Mouse (Mus musculus) embryonic fibroblast, embryonic 13.5 days (primary cell): ENCODE results near the gene Fam178b. TPM values are rescaled to one million over a fixed set of nuclear protein-coding genes. Genes with fewer than 3 reads are reported as not detected.
"Not testable (repeated sequence)": the region's sequence is repeated elsewhere in the genome, so short reads cannot be mapped to it uniquely, and the experiment has no call there.

Experiments
- H3K27ac ChIP-seq: 2 replicates; pipeline ENCODE4 v1.5.1; 2012; ENCODE audit warnings: low read length, control low read depth, inconsistent platforms; ENCODE audit not compliant: insufficient read depth
- H3K4me1 ChIP-seq: 2 replicates; pipeline ENCODE4 v1.6.1; 2011; ENCODE audit warnings: low read length; ENCODE audit not compliant: control insufficient read depth, insufficient read depth
- H3K4me3 ChIP-seq: 2 replicates; pipeline ENCODE4 v1.5.1; 2011; ENCODE audit warnings: mild to moderate bottlenecking, control low read depth, low read length; ENCODE audit not compliant: insufficient read depth
- CTCF ChIP-seq: IDR thresholded peaks from 2 replicates; pipeline ENCODE4 v1.5.1; 2011; ENCODE audit warnings: mild to moderate bottlenecking, control low read depth, low read length, moderate library complexity, borderline replicate concordance; ENCODE audit not compliant: insufficient read depth
- POLR2A ChIP-seq: IDR thresholded peaks from 2 replicates; pipeline ENCODE4 v1.6.1; 2011; ENCODE audit warnings: low read depth, mild to moderate bottlenecking, control low read depth, low read length, moderate library complexity
- polyA plus RNA-seq: library from polyadenylated mRNA; stranded (reverse); fragments of >200 nt; gene quantifications from 2 replicates; pipeline ENCODE4 v1.2.4, GENCODE M21; 2011; ENCODE audit warnings: low read depth; ENCODE audit not compliant: missing spikeins, insufficient read length

The Fam178b gene
- polyA plus RNA-seq, 1 experiment = not detected

DNA sequence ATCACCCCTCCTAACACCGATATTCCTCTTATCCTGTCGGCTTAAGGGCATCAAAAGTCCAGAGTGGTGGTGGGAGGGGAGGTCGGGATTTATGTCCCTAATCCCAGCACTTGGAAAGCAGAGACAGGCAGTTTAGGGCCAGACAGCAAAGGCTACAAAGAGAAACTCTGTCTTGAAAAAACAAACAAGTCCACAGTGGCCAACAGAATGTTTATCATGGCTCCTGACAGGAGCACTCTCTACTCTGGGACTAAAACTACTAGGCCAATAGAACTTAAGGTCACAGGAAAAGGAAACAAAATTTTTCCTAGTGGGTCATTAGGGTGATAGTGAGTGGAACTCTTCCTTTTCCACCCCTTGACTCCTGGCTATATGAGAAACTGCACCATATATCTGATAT lies 8.0 kb downstream of the Fam178b start:
- H3K4me3 ChIP-seq = no peak overlapping the region
- H3K4me1 ChIP-seq = peaks cover 4% of the 10 kb centered on the region; the same call in 1 of the 2 replicates
- no peak overlapping the region for H3K27ac ChIP-seq
- TF ChIP-seq POLR2A (no peak), CTCF (no peak)

- peak overlapping the region; percentile 81 for H3K27ac ChIP-seq
- H3K4me3 ChIP-seq = no peak overlapping the region
- no peak for TF ChIP-seq POLR2A
- TF ChIP-seq CTCF = no peak
- H3K4me1 ChIP-seq = peaks cover 4% of the 10 kb centered on the region; the same call in 1 of the 2 replicates
Measured at GRCm38 (mm10) chr1:36672648-36673350, 10.2 kb downstream of the Fam178b start.

DNA sequence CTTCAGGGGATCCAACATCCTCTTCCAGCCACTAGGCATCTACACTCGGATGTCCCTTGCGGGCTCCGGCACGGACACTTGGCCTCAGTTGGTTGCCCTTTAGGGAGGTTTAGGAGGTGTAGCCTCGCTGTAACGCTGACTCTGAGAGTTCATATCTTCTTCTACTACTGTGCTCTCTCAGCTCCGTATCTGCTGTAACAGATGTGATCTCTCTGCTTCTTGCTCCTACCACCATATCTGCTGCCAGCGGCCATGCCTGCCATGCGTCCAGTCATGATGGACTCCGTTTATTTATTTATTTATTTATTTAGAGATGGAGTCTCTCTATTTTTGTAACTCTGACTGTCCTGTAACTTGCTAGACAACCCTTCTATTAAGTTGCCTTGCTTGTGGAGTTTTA lies 11.7 kb downstream of the Fam178b start:
- no peak overlapping the region for H3K27ac ChIP-seq
- no peak for TF ChIP-seq POLR2A

GRCm38 (mm10) chr1:36670256-36670655 lies 12.7 kb downstream of the Fam178b start:
- H3K4me1 ChIP-seq = peaks cover 4% of the 10 kb centered on the region; the same call in 1 of the 2 replicates
- no peak overlapping the region for H3K4me3 ChIP-seq
- no peak for TF ChIP-seq CTCF
- H3K27ac ChIP-seq = no peak overlapping the region

More for the DNA sequence above, 11.7 kb downstream of the Fam178b start:
- Histone ChIP-seq H3K4me3 (no peak overlapping the region), H3K4me1 (peaks cover 4% of the 10 kb centered on the region; the same call in 1 of the 2 replicates)

- H3K27ac ChIP-seq, H3K4me1 ChIP-seq, H3K4me3 ChIP-seq: not testable (repeated sequence)
Measured at GRCm38 (mm10) chr1:36668007-36668406, 15.0 kb downstream of the Fam178b start.

DNA sequence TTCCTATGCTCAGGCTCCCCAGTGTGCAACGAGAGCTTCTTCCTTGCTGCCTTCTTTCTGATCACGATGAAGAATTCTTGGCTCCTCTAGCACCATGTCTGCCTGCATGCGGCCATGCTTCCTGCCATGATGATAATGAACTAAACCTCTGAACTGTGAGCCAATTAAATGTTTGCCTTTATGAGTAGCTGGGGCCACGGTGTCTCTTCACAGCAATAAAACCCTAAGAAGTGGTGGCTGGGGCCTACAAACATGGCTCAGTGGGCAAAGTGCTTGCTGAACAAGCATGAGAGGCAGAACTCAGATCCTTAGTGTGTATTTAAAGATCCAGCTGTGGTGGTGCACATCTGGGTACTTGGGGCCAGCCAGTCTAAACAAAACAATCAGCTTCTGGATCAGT lies 17.0 kb downstream of the Fam178b start:
- no peak for TF ChIP-seq CTCF
- TF ChIP-seq POLR2A = no peak
- H3K27ac ChIP-seq = no peak overlapping the region

DNA sequence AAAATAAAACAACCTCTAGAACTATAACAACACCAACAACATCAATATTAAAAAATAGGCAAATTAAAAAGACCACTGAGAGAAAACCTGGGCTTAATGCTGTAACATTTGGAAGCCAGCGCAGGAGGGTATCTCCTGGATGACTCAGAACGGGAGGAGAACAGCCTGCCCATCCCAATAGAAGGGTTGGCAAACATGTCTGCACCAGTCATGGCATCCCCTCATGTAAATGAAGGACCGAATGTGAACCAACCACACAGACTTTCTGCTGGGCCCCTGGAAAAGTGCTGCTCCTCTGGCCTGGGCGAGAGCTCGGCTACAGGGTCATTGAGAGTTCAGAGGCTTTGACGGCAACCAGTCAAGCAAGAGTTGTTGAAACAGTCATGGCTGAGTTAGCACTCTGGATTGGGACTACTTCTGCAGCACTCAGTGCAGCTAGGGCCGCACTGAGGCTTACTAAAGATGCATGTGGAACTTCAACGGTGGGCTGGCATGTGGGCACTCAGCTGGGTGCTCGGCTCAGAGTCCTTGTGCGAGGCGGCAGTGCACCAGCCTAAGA lies 17.7 kb downstream of the Fam178b start:
- Histone ChIP-seq H3K4me1 (no peaks in the 10 kb centered on the region), H3K27ac (no peak overlapping the region), H3K4me3 (no peak overlapping the region)
- no peak for TF ChIP-seq CTCF
- no peak for TF ChIP-seq POLR2A

More for the DNA sequence above, 17.0 kb downstream of the Fam178b start:
- no peaks in the 10 kb centered on the region for H3K4me1 ChIP-seq
- no peak overlapping the region for H3K4me3 ChIP-seq

DNA sequence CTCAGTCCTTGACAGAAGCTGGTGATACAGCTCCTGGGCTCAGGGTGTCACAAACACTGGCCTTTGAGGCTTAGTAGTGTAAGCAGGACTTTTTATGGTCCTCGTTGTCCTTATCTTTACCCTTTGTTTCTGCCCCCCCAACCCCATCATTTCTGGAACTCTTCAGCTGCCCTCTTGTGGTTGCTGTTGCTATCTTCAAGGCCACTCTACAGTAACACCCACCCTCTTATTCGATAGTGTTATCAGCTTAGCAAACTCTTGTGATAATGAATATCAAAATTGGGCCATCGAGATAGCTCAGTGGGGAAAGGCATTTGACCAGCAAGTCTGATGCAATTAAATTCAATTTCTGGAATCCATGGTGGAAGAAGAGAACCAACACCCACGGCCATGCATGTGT lies 18.5 kb downstream of the Fam178b start:
- H3K4me3 ChIP-seq = no peak overlapping the region
- H3K4me1 ChIP-seq = no peaks in the 10 kb centered on the region
- TF ChIP-seq POLR2A (no peak), CTCF (no peak)
- no peak overlapping the region for H3K27ac ChIP-seq

DNA sequence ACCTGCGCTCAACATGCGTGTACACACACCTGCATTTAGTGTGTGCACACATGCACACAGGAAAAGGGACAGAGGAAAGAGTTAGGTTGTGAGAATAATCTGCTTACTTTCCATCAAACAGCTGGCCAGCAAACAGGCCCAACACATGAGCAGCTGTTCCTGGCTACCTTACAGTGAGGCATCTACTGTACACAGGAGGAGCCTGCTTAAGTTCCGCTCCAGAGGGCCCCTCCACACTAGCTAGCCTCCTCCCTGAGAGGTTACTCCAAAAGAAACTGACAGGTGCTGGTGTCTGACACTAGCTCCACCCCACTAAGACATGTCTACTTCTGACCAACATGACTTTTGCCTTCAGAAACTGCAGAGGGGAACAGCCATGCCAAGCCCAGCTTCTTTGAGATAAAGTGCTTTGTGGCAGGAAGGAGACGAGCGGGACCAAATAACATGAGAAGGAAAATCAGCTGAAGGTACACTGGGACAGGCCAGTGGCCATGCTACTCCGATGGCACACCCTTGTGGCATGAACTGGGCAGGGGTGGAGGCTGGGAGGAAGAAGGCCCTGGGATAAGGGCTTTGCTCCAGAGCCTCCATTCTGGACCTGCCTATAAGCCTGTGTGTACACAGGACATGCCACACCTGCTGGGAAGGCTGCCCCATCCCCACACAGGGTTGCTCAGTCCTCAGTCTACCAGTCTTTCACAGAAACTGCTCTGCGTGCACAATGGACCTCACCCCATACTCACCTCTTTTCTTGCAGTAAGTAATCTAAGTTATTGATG lies 24.2 kb downstream of the Fam178b start:
- Histone ChIP-seq H3K4me1 (no peaks in the 10 kb centered on the region), H3K4me3 (no peak overlapping the region), H3K27ac (no peak overlapping the region)
- TF ChIP-seq CTCF = no peak
- no peak for TF ChIP-seq POLR2A
